Mouse (Mus musculus) lung, adult 10 weeks (tissue): Measurements from ENCODE around the gene Erich6b. TPM values are rescaled to one million over a fixed set of nuclear protein-coding genes. Genes with fewer than 3 reads are reported as not detected.

Experiments used
- polyA plus RNA-seq: library from polyadenylated mRNA; stranded (reverse); fragments of 350-450 nt; fragmentation: Illumina TruSeq; extraction: RNeasy Lipid Tissue Mini Kit (QIAGEN cat#74804); gene quantifications from one replicate; pipeline ENCODE4 v1.2.3, GENCODE M21; 2014; ENCODE audit warnings: low read depth, low replicate concordance; ENCODE audit not compliant: insufficient read depth

The Erich6b gene
- not detected for polyA plus RNA-seq

DNA sequence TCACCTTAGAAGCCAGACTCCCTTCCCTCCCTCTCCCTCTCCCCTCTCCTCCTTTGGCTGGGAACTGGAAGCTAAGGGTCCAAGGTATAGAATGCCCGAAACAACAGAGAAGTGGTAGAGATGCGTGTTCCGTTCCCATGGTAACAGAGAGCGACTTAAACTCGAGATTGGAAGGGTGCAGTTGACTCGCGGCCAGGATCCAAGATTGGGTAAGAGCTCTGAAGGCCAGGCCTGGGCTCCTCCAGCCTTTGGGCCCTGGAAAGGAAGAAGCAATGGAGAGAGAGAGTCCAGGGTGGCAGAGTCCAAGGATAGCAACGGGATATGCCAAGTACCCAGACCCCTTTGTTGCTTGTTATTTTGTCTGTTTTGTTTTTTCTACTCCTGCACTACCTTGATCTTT, at the start of gene Erich6b:
Erich6b (plus strand) TSS at position 180 of the 400 bp plus-strand sequence.

DNA sequence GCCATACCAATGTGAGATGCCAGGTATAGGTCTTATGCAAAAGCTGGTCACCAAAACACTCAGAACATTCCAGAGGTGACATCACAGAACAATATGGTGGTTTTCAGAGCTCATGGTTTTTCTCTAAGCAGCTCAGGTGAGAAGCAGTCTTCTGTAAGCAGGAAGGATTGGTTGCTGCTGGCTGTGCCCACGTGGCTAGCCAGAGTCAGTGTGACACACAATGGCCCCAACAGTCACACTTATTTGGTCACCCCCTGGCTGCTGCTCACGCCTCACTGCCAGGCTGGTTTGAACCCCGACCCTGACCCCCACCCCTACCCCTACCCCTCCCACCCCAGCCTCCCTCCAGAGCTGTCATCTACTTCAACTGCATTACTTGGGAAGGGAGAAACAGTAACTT, 49.1 kb upstream of the Erich6b start, which contains the start of gene Spert:
Spert (minus strand) TSS at position 139 of the 400 bp plus-strand sequence.

Other genes starting within 250 kb of the Erich6b start
- not detected for gene Siah3, start 186.3 kb upstream of the Erich6b start, polyA plus RNA-seq
- not detected for gene Spert, start 49.1 kb upstream of the Erich6b start, polyA plus RNA-seq
- gene Cog3, start 112.3 kb downstream of the Erich6b start, polyA plus RNA-seq: 12.6 TPM
- 5.4 TPM for gene Slc25a30, start 144.8 kb downstream of the Erich6b start, polyA plus RNA-seq
- 5,127 TPM for gene Tpt1, start 202.8 kb downstream of the Erich6b start, polyA plus RNA-seq